Mouse (Mus musculus): ENCODE results near the gene Fanci. TPM values are rescaled to one million over a fixed set of nuclear protein-coding genes. Genes with fewer than 3 reads are reported as not detected.

The Fanci gene
- total and polyA plus RNA-seq, 3 experiments = 14.9 to 25.0 (median 20.0) TPM

DNA sequence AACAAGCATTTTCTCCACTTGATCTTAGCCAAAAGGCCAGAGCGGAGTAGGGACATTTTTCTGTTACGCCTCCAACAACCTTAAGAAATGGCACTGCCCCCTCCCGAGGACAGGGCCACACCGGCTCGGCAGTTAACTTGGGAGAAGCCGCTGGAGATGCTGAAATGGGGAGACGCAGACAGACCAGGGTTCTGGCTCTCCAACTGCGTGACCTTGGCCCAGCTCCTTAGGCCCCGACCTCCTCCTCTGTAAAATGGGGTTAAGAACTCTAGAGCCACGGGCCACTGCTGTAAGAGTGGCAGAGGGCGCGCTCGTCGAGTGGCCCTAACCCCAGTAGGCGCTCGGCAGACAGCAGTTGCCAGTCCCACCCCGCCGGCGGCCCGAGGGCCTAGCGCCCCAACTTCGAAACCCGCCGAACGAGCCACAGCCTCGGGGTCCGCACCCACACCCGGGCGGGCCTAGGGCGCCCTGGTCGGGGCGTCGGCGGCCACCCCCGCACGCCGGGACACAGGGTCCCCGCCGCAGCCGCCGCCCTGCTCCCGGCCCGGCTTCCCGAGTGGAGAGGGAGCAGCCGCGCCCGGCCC is 73.8 kb downstream of the Fanci start:
- peaks cover 4 to 35% of the 10 kb centered on the region in 2 experiments for H3K4me1 ChIP-seq (ENCODE audit: control insufficient read depth in 1 of 2, insufficient read depth in 2 of 2)
- DNase-seq (ENCODE audit: extremely low read depth) = no peak
- peak overlapping the region; percentile 84 for H3K9ac ChIP-seq (ENCODE audit: insufficient read depth, low read depth)
- H3K36me3 ChIP-seq (replicated peaks in 1 of 2; ENCODE audit: control insufficient read depth in 1 of 2, insufficient read depth in 1 of 2, low read length in 1 of 2) = peaks cover 24 to 38% of the 10 kb centered on the region in 2 experiments
- peak overlapping the region; percentile 47 for H3K27ac ChIP-seq (ENCODE audit: insufficient read depth, low read depth)
- H3K79me2 ChIP-seq (replicated peaks; ENCODE audit: control insufficient read depth, extremely low read depth, insufficient read depth, poor library complexity, severe bottlenecking) = 0 out of 2 replicates have a peak, but pooled peaks cover 16% of the 10 kb centered on the region
- dilution Hi-C loops (cut with MboI; ENCODE audit: extremely low pct_ligation_motif_present, extremely low pct_unique_long_range_greater_than_20kb, low sequenced_read_pairs) (no loop called here), in situ Hi-C loops (cut with MboI; ENCODE audit: low pct_ligation_motif_present, low pct_unique_long_range_greater_than_20kb, low sequenced_read_pairs) (loop anchor here (10.0 to 25.0 kb wide), 2 partner anchors 91 to 203 kb away; partner anchors contain the start of gene Abhd2)
- peak overlapping the region; percentile 67 to 85 (median 83) for H3K4me3 ChIP-seq (replicated peaks in 1 of 3; ENCODE audit: low read depth in 2 of 3, low read length in 2 of 3, poor library complexity in 1 of 3)
- TF ChIP-seq MAX (IDR thresholded peaks at IDR 0.05; ENCODE audit: low read length) (no peak), SIN3A (IDR thresholded peaks at IDR 0.05; ENCODE audit: low read length) (0 out of 2 replicates have a peak, but pooled peaks have one; percentile 75), ZNF384 (IDR thresholded peaks at IDR 0.05; ENCODE audit: low read depth, low read length) (no peak), ZKSCAN1 (IDR thresholded peaks at IDR 0.05; ENCODE audit: borderline replicate concordance, low read depth, low read length) (no peak), POLR2A (IDR thresholded peaks at IDR 0.05; ENCODE audit: low read depth, low read length) (no peak), ZC3H11A (IDR thresholded peaks at IDR 0.05; ENCODE audit: low read depth, low read length) (no peak)
- peak overlapping the region; percentile 40 for H3K4me2 ChIP-seq (ENCODE audit: insufficient read depth, low read depth, poor library complexity, severe bottlenecking)
- H3K9me3 ChIP-seq (replicated peaks; ENCODE audit: low read length) = no peaks in the 10 kb centered on the region
- no peaks in the 10 kb centered on the region for H3K27me3 ChIP-seq (replicated peaks)

GRCm38 (mm10) chr7:79466053-79466901 is 74.5 kb downstream of the Fanci start, which contains the start of gene Polg:
Gene Polg, minus strand, starts transcription at chr7:79466362.
- dilution Hi-C loops (cut with MboI; ENCODE audit: extremely low pct_ligation_motif_present, extremely low pct_unique_long_range_greater_than_20kb, low sequenced_read_pairs) (no loop called here), in situ Hi-C loops (cut with MboI; ENCODE audit: low pct_ligation_motif_present, low pct_unique_long_range_greater_than_20kb, low sequenced_read_pairs) (loop anchor here (10.0 to 25.0 kb wide), 2 partner anchors 91 to 204 kb away; partner anchors contain the start of gene Abhd2)
- peak within 1 kb of the TSS; percentile 47 for H3K27ac ChIP-seq (ENCODE audit: insufficient read depth, low read depth)
- H3K9ac ChIP-seq (ENCODE audit: insufficient read depth, low read depth) = peak within 1 kb of the TSS; percentile 84
- H3K9me3 ChIP-seq (replicated peaks; ENCODE audit: low read length) = no peaks in the 10 kb centered on the region
- H3K27me3 ChIP-seq (replicated peaks) = no peaks in the 10 kb centered on the region
- H3K4me2 ChIP-seq (ENCODE audit: insufficient read depth, low read depth, poor library complexity, severe bottlenecking) = peak within 1 kb of the TSS; percentile 57
- H3K4me3 ChIP-seq (replicated peaks in 1 of 3; ENCODE audit: low read depth in 2 of 3, low read length in 2 of 3, poor library complexity in 1 of 3) = peak within 1 kb of the TSS; percentile 67 to 85 (median 83)
- H3K4me1 ChIP-seq (ENCODE audit: control insufficient read depth in 1 of 2, insufficient read depth in 2 of 2) = peaks cover 4 to 42% of the 10 kb centered on the region in 2 experiments
- peak; percentile 96 for DNase-seq (ENCODE audit: extremely low read depth)
- peaks cover 18 to 31% of the 10 kb centered on the region in 2 experiments for H3K36me3 ChIP-seq (replicated peaks in 1 of 2; ENCODE audit: control insufficient read depth in 1 of 2, insufficient read depth in 1 of 2, low read length in 1 of 2)
- H3K79me2 ChIP-seq (replicated peaks; ENCODE audit: control insufficient read depth, extremely low read depth, insufficient read depth, poor library complexity, severe bottlenecking) = 0 out of 2 replicates have a peak, but pooled peaks cover 16% of the 10 kb centered on the region
- TF ChIP-seq SMC3 (IDR thresholded peaks at IDR 0.05; ENCODE audit: low read depth, low read length) (no peak), POLR2AphosphoS2 (IDR thresholded peaks at IDR 0.05; ENCODE audit: low read depth, low read length) (no peak), JUN (IDR thresholded peaks at IDR 0.05; ENCODE audit: insufficient read depth, low read depth, low read length) (no peak), UBTF (IDR thresholded peaks at IDR 0.05; ENCODE audit: low read depth, low read length) (no peak; the same call in 1 of the 2 replicates), HCFC1 (IDR thresholded peaks at IDR 0.05; ENCODE audit: low read depth, low read length) (peak; percentile 80), CTCF (conservative IDR thresholded peaks at IDR 0.05 in 1 of 2, IDR thresholded peaks at IDR 0.05 in 1 of 2; ENCODE audit: low read depth in 2 of 2, low read length in 2 of 2) (no peak), POLR2A (IDR thresholded peaks at IDR 0.05; ENCODE audit: low read depth, low read length) (peak; percentile 87), E2F4 (IDR thresholded peaks at IDR 0.05; ENCODE audit: insufficient replicate concordance, low read depth, low read length) (0 out of 2 replicates have a peak, but pooled peaks have one; percentile 42), MXI1 (IDR thresholded peaks at IDR 0.05; ENCODE audit: low read depth, low read length) (peak; percentile 59; the same call in 1 of the 2 replicates), ZKSCAN1 (IDR thresholded peaks at IDR 0.05; ENCODE audit: borderline replicate concordance, low read depth, low read length) (no peak), ZMIZ1 (IDR thresholded peaks at IDR 0.05; ENCODE audit: low read depth, low read length) (peak; percentile 66; the same call in 1 of the 2 replicates), RAD21 (IDR thresholded peaks at IDR 0.05; ENCODE audit: low read depth, low read length) (no peak), ETS1 (conservative IDR thresholded peaks at IDR 0.05; ENCODE audit: low read depth, low read length) (no peak; the same call in 1 of the 2 replicates), MAFK (IDR thresholded peaks at IDR 0.05; ENCODE audit: insufficient replicate concordance, low read length) (peak; percentile 96), IRF4 (IDR thresholded peaks at IDR 0.05; ENCODE audit: low read depth, low read length) (0 out of 2 replicates have a peak, but pooled peaks have one; percentile 17), NELFE (IDR thresholded peaks at IDR 0.05; ENCODE audit: low read depth, low read length) (peak; percentile 84), SIN3A (IDR thresholded peaks at IDR 0.05; ENCODE audit: low read length) (peak; percentile 77; the same call in 1 of the 2 replicates), BHLHE40 (IDR thresholded peaks at IDR 0.05; ENCODE audit: low read depth, low read length) (peak; percentile 88), TBP (conservative IDR thresholded peaks at IDR 0.05; ENCODE audit: low read depth, low read length) (peak; percentile 99), MAZ (IDR thresholded peaks at IDR 0.05; ENCODE audit: low read depth, low read length) (0 out of 2 replicates have a peak, but pooled peaks have one; percentile 61), EP300 (IDR thresholded peaks at IDR 0.05; ENCODE audit: low read length) (no peak; the same call in 1 of the 2 replicates), MYC (IDR thresholded peaks at IDR 0.05; ENCODE audit: low read depth, low read length) (peak; percentile 83; the same call in 1 of the 2 replicates), CHD1 (IDR thresholded peaks at IDR 0.05; ENCODE audit: low read depth, low read length) (peak; percentile 97; the same call in 1 of the 2 replicates), ZNF384 (IDR thresholded peaks at IDR 0.05; ENCODE audit: low read depth, low read length) (no peak), GABPA (IDR thresholded peaks at IDR 0.05; ENCODE audit: insufficient replicate concordance, low read depth, low read length) (no peak), MAX (IDR thresholded peaks at IDR 0.05; ENCODE audit: low read length) (peak; percentile 80), ZC3H11A (IDR thresholded peaks at IDR 0.05; ENCODE audit: low read depth, low read length) (no peak)
